Mouse (Mus musculus): ENCODE results near the gene Luc7l3. TPM values are rescaled to one million over a fixed set of nuclear protein-coding genes. Genes with fewer than 3 reads are reported as not detected.

Luc7l3 gene
- polyA plus RNA-seq, 1 experiment: 5.2 TPM

- H3K4me1 ChIP-seq (ENCODE audit: control insufficient read depth): peaks cover 70% of the 10 kb centered on the region
- peaks cover 6% of the 10 kb centered on the region for H3K36me3 ChIP-seq (ENCODE audit: control insufficient read depth)
- peak overlapping the region; percentile 72 for H3K4me3 ChIP-seq (replicated peaks)
- H3K9me3 ChIP-seq (ENCODE audit: control insufficient read depth, low read length): no peaks in the 10 kb centered on the region
- TF ChIP-seq TAL1 (IDR thresholded peaks at IDR 0.05; ENCODE audit: low read length) (no peak), GATA1 (IDR thresholded peaks at IDR 0.05; ENCODE audit: low read length) (no peak)
- H3K27me3 ChIP-seq (ENCODE audit: control insufficient read depth): peaks cover 4% of the 10 kb centered on the region
Measured at GRCm38 (mm10) chr11:94328644-94329025, 6.8 kb upstream of the Luc7l3 start.

- Histone ChIP-seq H3K4me3 (replicated peaks) (peak within 1 kb of the TSS; percentile 72), H3K4me1 (ENCODE audit: control insufficient read depth) (peaks cover 69% of the 10 kb centered on the region), H3K36me3 (ENCODE audit: control insufficient read depth) (peaks cover 4% of the 10 kb centered on the region), H3K9me3 (ENCODE audit: control insufficient read depth, low read length) (no peaks in the 10 kb centered on the region), H3K27me3 (ENCODE audit: control insufficient read depth) (peaks cover 4% of the 10 kb centered on the region)
- TF ChIP-seq GATA1 (IDR thresholded peaks at IDR 0.05; ENCODE audit: low read length): no peak
- no peak for TF ChIP-seq TAL1 (IDR thresholded peaks at IDR 0.05; ENCODE audit: low read length)
Measured at GRCm38 (mm10) chr11:94327693-94328643, 6.2 kb upstream of the Luc7l3 start, which contains the start of gene Ankrd40. TSS of gene Ankrd40 (plus strand) at chr11:94328001.

- no peak for TF ChIP-seq TAL1 (IDR thresholded peaks at IDR 0.05; ENCODE audit: low read length)
- TF ChIP-seq GATA1 (IDR thresholded peaks at IDR 0.05; ENCODE audit: low read length): no peak
- no peaks in the 10 kb centered on the region for H3K9me3 ChIP-seq (ENCODE audit: control insufficient read depth, low read length)
- H3K4me1 ChIP-seq (ENCODE audit: control insufficient read depth): peaks cover 69% of the 10 kb centered on the region
- H3K4me3 ChIP-seq (replicated peaks): no peak overlapping the region
- H3K27me3 ChIP-seq (ENCODE audit: control insufficient read depth): peaks cover 4% of the 10 kb centered on the region
- H3K36me3 ChIP-seq (ENCODE audit: control insufficient read depth): peaks cover 4% of the 10 kb centered on the region
Measured at GRCm38 (mm10) chr11:94326961-94327411, 5.2 kb upstream of the Luc7l3 start.

GRCm38 (mm10) chr11:94324618-94325017 is 2.8 kb upstream of the Luc7l3 start:
- TF ChIP-seq GATA1 (IDR thresholded peaks at IDR 0.05; ENCODE audit: low read length) (no peak), TAL1 (IDR thresholded peaks at IDR 0.05; ENCODE audit: low read length) (no peak)
- no peak overlapping the region for H3K4me3 ChIP-seq (replicated peaks)
- peaks cover 4% of the 10 kb centered on the region for H3K27me3 ChIP-seq (ENCODE audit: control insufficient read depth)
- peaks cover 57% of the 10 kb centered on the region for H3K4me1 ChIP-seq (ENCODE audit: control insufficient read depth)
- H3K9me3 ChIP-seq (ENCODE audit: control insufficient read depth, low read length): no peaks in the 10 kb centered on the region
- peaks cover 5% of the 10 kb centered on the region for H3K36me3 ChIP-seq (ENCODE audit: control insufficient read depth)

GRCm38 (mm10) chr11:94323271-94323925 is 1.6 kb upstream of the Luc7l3 start:
- H3K4me3 ChIP-seq (replicated peaks): no peak overlapping the region
- TF ChIP-seq TAL1 (IDR thresholded peaks at IDR 0.05; ENCODE audit: low read length) (no peak), GATA1 (IDR thresholded peaks at IDR 0.05; ENCODE audit: low read length) (no peak)
- H3K9me3 ChIP-seq (ENCODE audit: control insufficient read depth, low read length): no peaks in the 10 kb centered on the region
- H3K36me3 ChIP-seq (ENCODE audit: control insufficient read depth): peaks cover 18% of the 10 kb centered on the region
- peaks cover 57% of the 10 kb centered on the region for H3K4me1 ChIP-seq (ENCODE audit: control insufficient read depth)
- H3K27me3 ChIP-seq (ENCODE audit: control insufficient read depth): peaks cover 4% of the 10 kb centered on the region

- peaks cover 25% of the 10 kb centered on the region for H3K36me3 ChIP-seq (ENCODE audit: control insufficient read depth)
- H3K27me3 ChIP-seq (ENCODE audit: control insufficient read depth): peaks cover 4% of the 10 kb centered on the region
- TF ChIP-seq GATA1 (IDR thresholded peaks at IDR 0.05; ENCODE audit: low read length): no peak
- no peak for TF ChIP-seq TAL1 (IDR thresholded peaks at IDR 0.05; ENCODE audit: low read length)
- peaks cover 59% of the 10 kb centered on the region for H3K4me1 ChIP-seq (ENCODE audit: control insufficient read depth)
- no peaks in the 10 kb centered on the region for H3K9me3 ChIP-seq (ENCODE audit: control insufficient read depth, low read length)
- H3K4me3 ChIP-seq (replicated peaks): peak overlapping the region; percentile 100
Measured at GRCm38 (mm10) chr11:94322636-94323035, 848 bp upstream of the Luc7l3 start.

- Histone ChIP-seq H3K27me3 (ENCODE audit: control insufficient read depth) (no peaks in the 10 kb centered on the region), H3K36me3 (ENCODE audit: control insufficient read depth) (peaks cover 39% of the 10 kb centered on the region), H3K4me3 (replicated peaks) (peak overlapping the region; percentile 100), H3K9me3 (ENCODE audit: control insufficient read depth, low read length) (no peaks in the 10 kb centered on the region), H3K4me1 (ENCODE audit: control insufficient read depth) (peaks cover 63% of the 10 kb centered on the region)
- TF ChIP-seq TAL1 (IDR thresholded peaks at IDR 0.05; ENCODE audit: low read length): no peak
- TF ChIP-seq GATA1 (IDR thresholded peaks at IDR 0.05; ENCODE audit: low read length): no peak
Measured at GRCm38 (mm10) chr11:94320969-94321930, 538 bp downstream of the Luc7l3 start.

- Histone ChIP-seq H3K9me3 (ENCODE audit: control insufficient read depth, low read length) (no peaks in the 10 kb centered on the region), H3K36me3 (ENCODE audit: control insufficient read depth) (peaks cover 68% of the 10 kb centered on the region), H3K4me3 (replicated peaks) (peak overlapping the region; percentile 15), H3K27me3 (ENCODE audit: control insufficient read depth) (no peaks in the 10 kb centered on the region), H3K4me1 (ENCODE audit: control insufficient read depth) (peaks cover 80% of the 10 kb centered on the region)
- no peak for TF ChIP-seq GATA1 (IDR thresholded peaks at IDR 0.05; ENCODE audit: low read length)
- TF ChIP-seq TAL1 (IDR thresholded peaks at IDR 0.05; ENCODE audit: low read length): no peak
Measured at GRCm38 (mm10) chr11:94318056-94318455, 3.7 kb downstream of the Luc7l3 start.

All from erythroblast, embryonic 14.5 days (primary cell).